Mouse (Mus musculus) bone marrow, adult 2 months (tissue): ENCODE results near the gene Cd200.

ENCODE experiments used
- CTCF ChIP-seq: fragments of 200-500 bp; IDR thresholded peaks from 2 replicates; pipeline ENCODE4 v1.5.1; 2011; ENCODE audit warnings: low read length, control low read depth; ENCODE audit not compliant: control insufficient read depth, insufficient read depth
- POLR2A ChIP-seq: fragments of 200-500 bp; IDR thresholded peaks from 2 replicates; pipeline ENCODE4 v1.6.1; 2011; ENCODE audit warnings: low read depth, mild to moderate bottlenecking, control low read depth, low read length, borderline replicate concordance; ENCODE audit not compliant: control insufficient read depth

- TF ChIP-seq POLR2A (no peak), CTCF (no peak)
Measured at GRCm38 (mm10) chr16:45346367-45346766, 62.5 kb downstream of the Cd200 start.
